Mouse (Mus musculus): Measurements from ENCODE around the gene Fbln2.

GRCm38 (mm10) chr6:91171396-91171895 is 40.8 kb upstream of the Fbln2 start:
- no peak for TF ChIP-seq CTCF (IDR thresholded peaks at IDR 0.05; ENCODE audit: borderline replicate concordance, insufficient read depth, low read length)
- no peak for TF ChIP-seq POLR2A (IDR thresholded peaks at IDR 0.05; ENCODE audit: low read depth, low read length)
